Mouse (Mus musculus) limb, embryonic 14.5 days (tissue): ENCODE measurements around the gene Lin54. TPM values are rescaled to one million over a fixed set of nuclear protein-coding genes. Genes with fewer than 3 reads are reported as not detected.
A peak's percentile ranks its signal among the peaks of the same experiment; 100 is the strongest.

ENCODE experiments used
- ATAC-seq: fragments of 200-750 bp; cut with Nextera tagmentation; 2 replicates; pipeline ENCODE4 v1.8.0; 2017; ENCODE audit warnings: low read depth, moderate number of reproducible peaks, moderate TSS enrichment; ENCODE audit not compliant: low FRiP score
- DNase-seq: peaks from one replicate; pipeline ENCODE4 v3.0.0-alpha.2; 2015; ENCODE audit warnings: low spot score
- H3K27ac ChIP-seq: fragments of 300-500 bp; sonication (generic); replicated peaks from 2 replicates; pipeline ENCODE4 v1.5.1; 2014; ENCODE audit warnings: low read depth, mild to moderate bottlenecking, low read length, moderate library complexity, mixed read lengths
- H3K27me3 ChIP-seq: fragments of 300-500 bp; sonication (generic); 2 replicates; pipeline ENCODE4 v1.6.1; 2014; ENCODE audit warnings: low read length, mixed read lengths; ENCODE audit not compliant: control insufficient read depth, insufficient read depth
- H3K36me3 ChIP-seq: fragments of 300-500 bp; sonication (generic); 2 replicates; pipeline ENCODE4 v1.6.1; 2014; ENCODE audit warnings: mild to moderate bottlenecking, low read length, moderate library complexity, mixed read lengths; ENCODE audit not compliant: control insufficient read depth, insufficient read depth
- H3K4me1 ChIP-seq: fragments of 300-500 bp; sonication (generic); 2 replicates; pipeline ENCODE4 v1.6.1; 2014; ENCODE audit warnings: antibody characterized with exemption, low read length, mixed read lengths; ENCODE audit not compliant: control insufficient read depth, insufficient read depth
- H3K4me2 ChIP-seq: fragments of 300-500 bp; sonication (generic); replicated peaks from 2 replicates; pipeline ENCODE4 v1.6.1; 2014; ENCODE audit warnings: low read depth, mild to moderate bottlenecking, low read length, moderate library complexity; ENCODE audit not compliant: severe bottlenecking
- H3K4me3 ChIP-seq: fragments of 300-500 bp; sonication (generic); replicated peaks from 2 replicates; pipeline ENCODE4 v1.5.1; 2014; ENCODE audit warnings: low read length
- H3K9ac ChIP-seq: fragments of 300-500 bp; sonication (generic); 2 replicates; pipeline ENCODE4 v1.6.1; 2014; ENCODE audit warnings: mild to moderate bottlenecking, low read depth, low read length, moderate library complexity; ENCODE audit not compliant: severe bottlenecking
- H3K9me3 ChIP-seq: fragments of 300-500 bp; sonication (generic); 2 replicates; pipeline ENCODE4 v1.6.1; 2016; ENCODE audit warnings: low read length; ENCODE audit not compliant: control insufficient read depth
- POLR2A ChIP-seq: fragments of 200-500 bp; IDR thresholded peaks from 2 replicates; pipeline ENCODE4 v1.8.0; 2012; ENCODE audit warnings: inconsistent platforms, mild to moderate bottlenecking, moderate library complexity, borderline replicate concordance; ENCODE audit not compliant: insufficient read depth, insufficient read length; ENCODE audit errors: extremely low read depth
- WGBS: fragments of 180-500 bp; shearing (Covaris S2); extraction: QIAGEN DNeasy Blood & Tissue Kit; methylation state at CpG from one replicate; pipeline ENCODE4 v1.1.7; 2014; 5-methylcytosine and 5-hydroxymethylcytosine counted together
- polyA plus RNA-seq, 2 experiments: library from polyadenylated mRNA; depleted of rRNA in 1 of 2; stranded (reverse) in 1 of 2; unstranded in 1 of 2; fragments of >200 nt; fragmentation: Nextera tagmentation in 1 of 2; extraction: Ambion mirVana in 1 of 2; gene quantifications; 2 replicates each; pipeline versions ENCODE4 v1.2.1 to v1.2.3; 2012 to 2014

Gene Lin54
- polyA plus RNA-seq, 2 experiments: 10.6 to 13.4 TPM

GRCm38 (mm10) chr5:100536638-100537037, 36.2 kb upstream of the Lin54 start:
- no peaks in the 10 kb centered on the region for H3K27me3 ChIP-seq
- H3K36me3 ChIP-seq: peaks cover 72% of the 10 kb centered on the region
- DNase-seq: peak; percentile 22
- no peak overlapping the region for H3K9ac ChIP-seq
- no peak overlapping the region for H3K4me2 ChIP-seq
- H3K9me3 ChIP-seq: no peaks in the 10 kb centered on the region
- WGBS: 87% methylated on average over 3 of the region's 3 CpGs
- H3K4me3 ChIP-seq: no peak overlapping the region
- no peaks in the 10 kb centered on the region for H3K4me1 ChIP-seq
- H3K27ac ChIP-seq: no peak overlapping the region
- ATAC-seq: no peak; the same call in 1 of the 2 replicates
- TF ChIP-seq POLR2A: no peak

GRCm38 (mm10) chr5:100535826-100536225, 35.4 kb upstream of the Lin54 start:
- WGBS: 75% methylated on average over 7 of the region's 7 CpGs
- no peak for TF ChIP-seq POLR2A

GRCm38 (mm10) chr5:100526164-100526563, 25.7 kb upstream of the Lin54 start:
- no peak overlapping the region for H3K27ac ChIP-seq
- H3K4me1 ChIP-seq: no peaks in the 10 kb centered on the region
- no peak for DNase-seq
- no peak overlapping the region for H3K4me3 ChIP-seq
- no peaks in the 10 kb centered on the region for H3K27me3 ChIP-seq
- 0 out of 2 replicates have a peak, but pooled peaks have one; percentile 34 for ATAC-seq
- peaks cover 35% of the 10 kb centered on the region for H3K36me3 ChIP-seq
- 79% methylated on average over 7 of the region's 7 CpGs for WGBS
- no peak overlapping the region for H3K9ac ChIP-seq
- H3K9me3 ChIP-seq: no peaks in the 10 kb centered on the region
- H3K4me2 ChIP-seq: no peak overlapping the region
- TF ChIP-seq POLR2A: no peak

More at GRCm38 (mm10) chr5:100535826-100536225, 35.4 kb upstream of the Lin54 start:
- peaks cover 73% of the 10 kb centered on the region for H3K36me3 ChIP-seq
- ATAC-seq: no peak
- no peaks in the 10 kb centered on the region for H3K9me3 ChIP-seq
- no peak overlapping the region for H3K9ac ChIP-seq
- DNase-seq: no peak
- H3K4me1 ChIP-seq: no peaks in the 10 kb centered on the region
- H3K4me2 ChIP-seq: no peak overlapping the region
- no peak overlapping the region for H3K27ac ChIP-seq
- no peaks in the 10 kb centered on the region for H3K27me3 ChIP-seq
- H3K4me3 ChIP-seq: no peak overlapping the region

- Histone ChIP-seq H3K4me2 (no peak overlapping the region), H3K27ac (no peak overlapping the region)
- ATAC-seq: no peak
Observed at GRCm38 (mm10) chr5:100525620-100526019, 25.2 kb upstream of the Lin54 start.

GRCm38 (mm10) chr5:100524921-100525320, 24.5 kb upstream of the Lin54 start:
- no peak overlapping the region for H3K4me3 ChIP-seq
- no peak overlapping the region for H3K4me2 ChIP-seq
- TF ChIP-seq POLR2A: no peak
- no peaks in the 10 kb centered on the region for H3K27me3 ChIP-seq
- 95% methylated on average over 9 of the region's 9 CpGs for WGBS
- H3K36me3 ChIP-seq: peaks cover 23% of the 10 kb centered on the region
- no peak overlapping the region for H3K27ac ChIP-seq
- ATAC-seq (no peak), DNase-seq (no peak)
- H3K9me3 ChIP-seq: no peaks in the 10 kb centered on the region
- H3K4me1 ChIP-seq: peaks cover 3% of the 10 kb centered on the region; the same call in 1 of the 2 replicates
- no peak overlapping the region for H3K9ac ChIP-seq

More at GRCm38 (mm10) chr5:100525620-100526019, 25.2 kb upstream of the Lin54 start:
- H3K36me3 ChIP-seq: peaks cover 30% of the 10 kb centered on the region
- no peaks in the 10 kb centered on the region for H3K9me3 ChIP-seq
- WGBS: 79% methylated on average over 3 of the region's 3 CpGs
- no peak overlapping the region for H3K4me3 ChIP-seq
- TF ChIP-seq POLR2A: no peak
- H3K27me3 ChIP-seq: no peaks in the 10 kb centered on the region
- H3K4me1 ChIP-seq: no peaks in the 10 kb centered on the region
- DNase-seq: no peak
- no peak overlapping the region for H3K9ac ChIP-seq

GRCm38 (mm10) chr5:100523331-100523730, 22.9 kb upstream of the Lin54 start:
- DNase-seq: no peak
- no peak overlapping the region for H3K4me2 ChIP-seq
- H3K9me3 ChIP-seq: no peaks in the 10 kb centered on the region
- 93% methylated on average over 1 of the region's 1 CpGs for WGBS
- H3K4me3 ChIP-seq: no peak overlapping the region
- no peak overlapping the region for H3K9ac ChIP-seq
- no peak for TF ChIP-seq POLR2A
- H3K27ac ChIP-seq: no peak overlapping the region
- no peak for ATAC-seq
- peaks cover 9% of the 10 kb centered on the region; the same call in 1 of the 2 replicates for H3K4me1 ChIP-seq
- peaks cover 11% of the 10 kb centered on the region; the same call in 1 of the 2 replicates for H3K36me3 ChIP-seq
- no peaks in the 10 kb centered on the region for H3K27me3 ChIP-seq
